Mouse (Mus musculus): ENCODE results near the gene Galnt10. TPM values are rescaled to one million over a fixed set of nuclear protein-coding genes. Genes with fewer than 3 reads are reported as not detected.

Gene Galnt10
- total and polyA plus RNA-seq, 3 experiments = 17.5 to 41.2 (median 21.4) TPM

- Histone ChIP-seq H3K9me3 (replicated peaks) (peaks cover 6% of the 10 kb centered on the region), H3K4me3 (ENCODE audit: low read depth, low read length) (peak overlapping the region; percentile 18; the same call in 1 of the 2 replicates), H3K27me3 (ENCODE audit: insufficient read depth, low read length) (no peaks in the 10 kb centered on the region), H3K36me3 (replicated peaks) (peaks cover 75% of the 10 kb centered on the region), H3K4me1 (ENCODE audit: insufficient read depth, low read depth, low read length) (peaks cover 98% of the 10 kb centered on the region)
- ATAC-seq (ENCODE audit: extremely low read depth, insufficient number of reproducible peaks, low FRiP score, poor library complexity, severe bottlenecking) (peak; percentile 84), DNase-seq (ENCODE audit: low spot score) (peak; percentile 83)
- TF ChIP-seq GATA2 (IDR thresholded peaks at IDR 0.05; ENCODE audit: borderline replicate concordance, low read depth, low read length) (no peak), CTCF (IDR thresholded peaks at IDR 0.05; ENCODE audit: low read depth, low read length) (no peak), POLR2AphosphoS5 (IDR thresholded peaks at IDR 0.05; ENCODE audit: insufficient replicate concordance, low read depth, low read length) (no peak), GATA1 (IDR thresholded peaks at IDR 0.05; ENCODE audit: borderline replicate concordance, low read length) (no peak), TAL1 (conservative IDR thresholded peaks at IDR 0.05; ENCODE audit: low read depth, low read length) (peak; percentile 88)
Measured at GRCm38 (mm10) chr11:57654977-57655397, 9.7 kb downstream of the Galnt10 start.

DNA sequence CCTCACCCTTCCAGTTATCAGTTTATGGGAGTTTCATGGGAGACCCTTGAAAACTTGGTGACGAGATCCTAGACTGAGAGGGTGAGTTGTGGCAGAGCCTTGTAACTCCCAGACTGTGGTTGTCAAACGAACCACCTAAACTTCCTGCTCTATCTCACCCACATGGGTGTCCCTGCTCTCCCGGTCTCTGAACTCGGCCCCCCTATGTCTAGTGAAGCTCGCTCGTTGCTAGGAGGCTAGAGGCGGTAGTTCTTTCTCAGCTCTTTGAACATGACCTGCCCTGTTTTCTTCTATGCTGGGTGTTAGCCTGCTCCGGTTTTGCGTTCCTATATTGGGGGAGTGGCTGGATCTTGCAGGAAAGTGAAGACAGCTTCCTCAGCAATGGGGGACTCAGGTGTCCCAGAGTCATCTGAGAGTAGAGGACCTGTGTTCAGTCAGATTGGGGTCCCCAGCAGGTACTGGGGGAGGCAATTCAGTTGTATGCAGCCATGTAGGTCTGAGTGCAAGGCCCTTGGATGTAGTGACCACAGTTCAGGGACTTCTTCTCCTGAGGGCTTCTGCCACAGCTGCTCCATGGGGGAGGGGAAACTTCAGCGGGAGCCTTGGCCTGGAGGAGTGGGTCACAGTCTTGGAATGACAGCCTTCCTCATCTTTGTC lies 10.6 kb downstream of the Galnt10 start:
- peaks cover 98% of the 10 kb centered on the region for H3K4me1 ChIP-seq (ENCODE audit: insufficient read depth, low read depth, low read length)
- no peaks in the 10 kb centered on the region for H3K27me3 ChIP-seq (ENCODE audit: insufficient read depth, low read length)
- ATAC-seq (ENCODE audit: extremely low read depth, insufficient number of reproducible peaks, low FRiP score, poor library complexity, severe bottlenecking) (no peak), DNase-seq (ENCODE audit: low spot score) (peak; percentile 56)
- H3K36me3 ChIP-seq (replicated peaks) = peaks cover 72% of the 10 kb centered on the region
- H3K4me3 ChIP-seq (ENCODE audit: low read depth, low read length) = peak overlapping the region; percentile 18; the same call in 1 of the 2 replicates
- H3K9me3 ChIP-seq (replicated peaks) = peaks cover 9% of the 10 kb centered on the region
- TF ChIP-seq CTCF (IDR thresholded peaks at IDR 0.05; ENCODE audit: low read depth, low read length) = no peak
- no peak for TF ChIP-seq TAL1 (conservative IDR thresholded peaks at IDR 0.05; ENCODE audit: low read depth, low read length)
- no peak for TF ChIP-seq GATA1 (IDR thresholded peaks at IDR 0.05; ENCODE audit: borderline replicate concordance, low read length)
- no peak for TF ChIP-seq GATA2 (IDR thresholded peaks at IDR 0.05; ENCODE audit: borderline replicate concordance, low read depth, low read length)
- no peak for TF ChIP-seq POLR2AphosphoS5 (IDR thresholded peaks at IDR 0.05; ENCODE audit: insufficient replicate concordance, low read depth, low read length)

- Histone ChIP-seq H3K9me3 (replicated peaks) (peaks cover 9% of the 10 kb centered on the region), H3K4me1 (ENCODE audit: insufficient read depth, low read depth, low read length) (peaks cover 98% of the 10 kb centered on the region), H3K27me3 (ENCODE audit: insufficient read depth, low read length) (no peaks in the 10 kb centered on the region), H3K4me3 (ENCODE audit: low read depth, low read length) (no peak overlapping the region; the same call in 1 of the 2 replicates), H3K36me3 (replicated peaks) (peaks cover 75% of the 10 kb centered on the region)
- ATAC-seq (ENCODE audit: extremely low read depth, insufficient number of reproducible peaks, low FRiP score, poor library complexity, severe bottlenecking) (no peak), DNase-seq (ENCODE audit: low spot score) (no peak)
- TF ChIP-seq TAL1 (conservative IDR thresholded peaks at IDR 0.05; ENCODE audit: low read depth, low read length) (no peak), GATA1 (IDR thresholded peaks at IDR 0.05; ENCODE audit: borderline replicate concordance, low read length) (no peak), POLR2AphosphoS5 (IDR thresholded peaks at IDR 0.05; ENCODE audit: insufficient replicate concordance, low read depth, low read length) (no peak), GATA2 (IDR thresholded peaks at IDR 0.05; ENCODE audit: borderline replicate concordance, low read depth, low read length) (no peak), CTCF (IDR thresholded peaks at IDR 0.05; ENCODE audit: low read depth, low read length) (no peak)
Measured at GRCm38 (mm10) chr11:57656602-57657275, 11.5 kb downstream of the Galnt10 start.

- Histone ChIP-seq H3K36me3 (replicated peaks) (peaks cover 76% of the 10 kb centered on the region), H3K4me1 (ENCODE audit: insufficient read depth, low read depth, low read length) (peaks cover 97% of the 10 kb centered on the region), H3K27me3 (ENCODE audit: insufficient read depth, low read length) (no peaks in the 10 kb centered on the region), H3K4me3 (ENCODE audit: low read depth, low read length) (peak overlapping the region; percentile 8; the same call in 1 of the 2 replicates), H3K9me3 (replicated peaks) (peaks cover 9% of the 10 kb centered on the region)
- DNase-seq (ENCODE audit: low spot score) (peak; percentile 45), ATAC-seq (ENCODE audit: extremely low read depth, insufficient number of reproducible peaks, low FRiP score, poor library complexity, severe bottlenecking) (no peak)
- TF ChIP-seq TAL1 (conservative IDR thresholded peaks at IDR 0.05; ENCODE audit: low read depth, low read length) = no peak
- TF ChIP-seq POLR2AphosphoS5 (IDR thresholded peaks at IDR 0.05; ENCODE audit: insufficient replicate concordance, low read depth, low read length) = no peak
- TF ChIP-seq GATA1 (IDR thresholded peaks at IDR 0.05; ENCODE audit: borderline replicate concordance, low read length) = no peak
- no peak for TF ChIP-seq CTCF (IDR thresholded peaks at IDR 0.05; ENCODE audit: low read depth, low read length)
- no peak for TF ChIP-seq GATA2 (IDR thresholded peaks at IDR 0.05; ENCODE audit: borderline replicate concordance, low read depth, low read length)
Measured at GRCm38 (mm10) chr11:57657370-57658072, 12.3 kb downstream of the Galnt10 start.

- H3K36me3 ChIP-seq (replicated peaks) = peaks cover 76% of the 10 kb centered on the region
- no peaks in the 10 kb centered on the region for H3K27me3 ChIP-seq (ENCODE audit: insufficient read depth, low read length)
- TF ChIP-seq CTCF (IDR thresholded peaks at IDR 0.05; ENCODE audit: low read depth, low read length) (no peak), TAL1 (conservative IDR thresholded peaks at IDR 0.05; ENCODE audit: low read depth, low read length) (no peak), GATA1 (IDR thresholded peaks at IDR 0.05; ENCODE audit: borderline replicate concordance, low read length) (no peak), GATA2 (IDR thresholded peaks at IDR 0.05; ENCODE audit: borderline replicate concordance, low read depth, low read length) (no peak), POLR2AphosphoS5 (IDR thresholded peaks at IDR 0.05; ENCODE audit: insufficient replicate concordance, low read depth, low read length) (no peak)
- ATAC-seq (ENCODE audit: extremely low read depth, insufficient number of reproducible peaks, low FRiP score, poor library complexity, severe bottlenecking) = no peak
- H3K4me3 ChIP-seq (ENCODE audit: low read depth, low read length) = no peak overlapping the region
- DNase-seq (ENCODE audit: low spot score) = no peak
- H3K9me3 ChIP-seq (replicated peaks) = peaks cover 9% of the 10 kb centered on the region
- H3K4me1 ChIP-seq (ENCODE audit: insufficient read depth, low read depth, low read length) = peaks cover 90% of the 10 kb centered on the region
Measured at GRCm38 (mm10) chr11:57658214-57658613, 13.0 kb downstream of the Galnt10 start.

Measured in G1E (cell line).